Mouse (Mus musculus): ENCODE data around the gene Gm26938.

GRCm38 (mm10) chr5:139768216-139768615 lies 58.0 kb downstream of the Gm26938 start:
- TF ChIP-seq CTCF (IDR thresholded peaks at IDR 0.05; ENCODE audit: control insufficient read depth, insufficient read depth, insufficient replicate concordance, low read depth, low read length), result no peak
- TF ChIP-seq POLR2A (IDR thresholded peaks at IDR 0.05; ENCODE audit: control insufficient read depth, low read depth, low read length), result no peak

Measured in testis, adult 2 months (tissue).